Mouse (Mus musculus): ENCODE measurements around the gene Zfp148. TPM values are rescaled to one million over a fixed set of nuclear protein-coding genes. Genes with fewer than 3 reads are reported as not detected.
"Not testable (repeated sequence)": the region's sequence is repeated elsewhere in the genome, so short reads cannot be mapped to it uniquely, and the experiment has no call there.

Gene Zfp148
- polyA plus RNA-seq, 1 experiment from 2014 or later, result 30.3 TPM

GRCm38 (mm10) chr16:33481148-33481547 lies 100.5 kb downstream of the Zfp148 start:
- Histone ChIP-seq H3K4me2 (replicated peaks; ENCODE audit: low read depth, low read length) (no peak overlapping the region), H3K27me3 (replicated peaks; ENCODE audit: insufficient read depth, low read length) (no peaks in the 10 kb centered on the region), H3K9me3 (ENCODE audit: low read length) (no peaks in the 10 kb centered on the region), H3K4me3 (ENCODE audit: low read depth, low read length) (no peak overlapping the region), H3K9ac (replicated peaks; ENCODE audit: low read depth) (no peak overlapping the region), H3K36me3 (ENCODE audit: insufficient read depth, low read length) (peaks cover 5% of the 10 kb centered on the region; the same call in 1 of the 2 replicates), H3K4me1 (ENCODE audit: insufficient read depth, low read depth, low read length) (no peaks in the 10 kb centered on the region), H3K27ac (ENCODE audit: low read length) (no peak overlapping the region)
- peak; percentile 79 for TF ChIP-seq CTCF (IDR thresholded peaks at IDR 0.05)
- TF ChIP-seq EP300 (IDR thresholded peaks at IDR 0.05), result no peak
- peak; percentile 46; the same call in 1 of the 2 replicates for ATAC-seq
- DNase-seq (ENCODE audit: low spot score), result peak; percentile 32
- 95% methylated on average over 2 of the region's 2 CpGs for WGBS

- Histone ChIP-seq H3K27ac (ENCODE audit: low read length) (no peak overlapping the region), H3K27me3 (replicated peaks; ENCODE audit: insufficient read depth, low read length) (no peaks in the 10 kb centered on the region), H3K36me3 (ENCODE audit: insufficient read depth, low read length) (peaks cover 5% of the 10 kb centered on the region; the same call in 1 of the 2 replicates), H3K4me2 (replicated peaks; ENCODE audit: low read depth, low read length) (no peak overlapping the region), H3K9ac (replicated peaks; ENCODE audit: low read depth) (no peak overlapping the region), H3K4me1 (ENCODE audit: insufficient read depth, low read depth, low read length) (no peaks in the 10 kb centered on the region), H3K9me3 (ENCODE audit: low read length) (no peaks in the 10 kb centered on the region), H3K4me3 (ENCODE audit: low read depth, low read length) (no peak overlapping the region)
- DNase-seq (ENCODE audit: low spot score), result no peak
- 90% methylated on average over 3 of the region's 3 CpGs for WGBS
- TF ChIP-seq CTCF (IDR thresholded peaks at IDR 0.05), result no peak
- TF ChIP-seq EP300 (IDR thresholded peaks at IDR 0.05), result no peak
- ATAC-seq, result no peak
These were observed 101.7 kb downstream of the Zfp148 start for GRCm38 (mm10) chr16:33482309-33482708.

- H3K36me3 ChIP-seq (ENCODE audit: insufficient read depth, low read length), result 0 out of 2 replicates have a peak, but pooled peaks cover 5% of the 10 kb centered on the region
- H3K27me3 ChIP-seq (replicated peaks; ENCODE audit: insufficient read depth, low read length), result no peaks in the 10 kb centered on the region
- H3K9me3 ChIP-seq (ENCODE audit: low read length), result no peaks in the 10 kb centered on the region
- 56% methylated on average over 4 of the region's 4 CpGs for WGBS
- H3K27ac ChIP-seq (ENCODE audit: low read length), result no peak overlapping the region
- H3K4me3 ChIP-seq (ENCODE audit: low read depth, low read length), result no peak overlapping the region
- ATAC-seq, result no peak
- no peak for TF ChIP-seq EP300 (IDR thresholded peaks at IDR 0.05)
- H3K9ac ChIP-seq (replicated peaks; ENCODE audit: low read depth), result no peak overlapping the region
- peak; percentile 17 for DNase-seq (ENCODE audit: low spot score)
- H3K4me1 ChIP-seq (ENCODE audit: insufficient read depth, low read depth, low read length), result no peaks in the 10 kb centered on the region
- H3K4me2 ChIP-seq (replicated peaks; ENCODE audit: low read depth, low read length), result no peak overlapping the region
These were observed 107.1 kb downstream of the Zfp148 start for GRCm38 (mm10) chr16:33487709-33488108.

- TF ChIP-seq EP300 (IDR thresholded peaks at IDR 0.05) (no peak), CTCF (IDR thresholded peaks at IDR 0.05) (no peak)
- Histone ChIP-seq H3K27me3 (replicated peaks; ENCODE audit: insufficient read depth, low read length) (no peaks in the 10 kb centered on the region), H3K4me3 (ENCODE audit: low read depth, low read length) (no peak overlapping the region), H3K9ac (replicated peaks; ENCODE audit: low read depth) (no peak overlapping the region), H3K9me3 (ENCODE audit: low read length) (no peaks in the 10 kb centered on the region), H3K36me3 (ENCODE audit: insufficient read depth, low read length) (peaks cover 10% of the 10 kb centered on the region; the same call in 1 of the 2 replicates), H3K4me1 (ENCODE audit: insufficient read depth, low read depth, low read length) (no peaks in the 10 kb centered on the region), H3K27ac (ENCODE audit: low read length) (no peak overlapping the region), H3K4me2 (replicated peaks; ENCODE audit: low read depth, low read length) (no peak overlapping the region)
- DNase-seq (ENCODE audit: low spot score), result no peak
- ATAC-seq, result no peak
- 95% methylated on average over 4 of the region's 4 CpGs for WGBS
These were observed 113.7 kb downstream of the Zfp148 start for GRCm38 (mm10) chr16:33494374-33494773.

- Histone ChIP-seq H3K9ac (replicated peaks; ENCODE audit: low read depth) (no peak overlapping the region), H3K36me3 (ENCODE audit: insufficient read depth, low read length) (no peaks in the 10 kb centered on the region), H3K4me3 (ENCODE audit: low read depth, low read length) (no peak overlapping the region), H3K4me2 (replicated peaks; ENCODE audit: low read depth, low read length) (no peak overlapping the region), H3K4me1 (ENCODE audit: insufficient read depth, low read depth, low read length) (no peaks in the 10 kb centered on the region), H3K9me3 (ENCODE audit: low read length) (no peaks in the 10 kb centered on the region), H3K27ac (ENCODE audit: low read length) (no peak overlapping the region), H3K27me3 (replicated peaks; ENCODE audit: insufficient read depth, low read length) (no peaks in the 10 kb centered on the region)
- TF ChIP-seq EP300 (IDR thresholded peaks at IDR 0.05) (no peak), CTCF (IDR thresholded peaks at IDR 0.05) (no peak)
- DNase-seq (ENCODE audit: low spot score), result no peak
- WGBS, result 87% methylated on average over 4 of the region's 4 CpGs
- no peak for ATAC-seq
These were observed 127.4 kb downstream of the Zfp148 start for GRCm38 (mm10) chr16:33508082-33508481.

GRCm38 (mm10) chr16:33509231-33509630 lies 128.6 kb downstream of the Zfp148 start:
- DNase-seq (ENCODE audit: low spot score); H3K27ac ChIP-seq (ENCODE audit: low read length); H3K4me2 ChIP-seq (replicated peaks; ENCODE audit: low read depth, low read length); ATAC-seq; H3K27me3 ChIP-seq (replicated peaks; ENCODE audit: insufficient read depth, low read length); H3K4me3 ChIP-seq (ENCODE audit: low read depth, low read length); H3K36me3 ChIP-seq (ENCODE audit: insufficient read depth, low read length); H3K4me1 ChIP-seq (ENCODE audit: insufficient read depth, low read depth, low read length); H3K9me3 ChIP-seq (ENCODE audit: low read length); H3K9ac ChIP-seq (replicated peaks; ENCODE audit: low read depth): not testable (repeated sequence)
- WGBS, result 83% methylated on average over 2 of the region's 2 CpGs

GRCm38 (mm10) chr16:33510856-33511255 lies 130.2 kb downstream of the Zfp148 start:
- not testable (repeated sequence) for H3K9me3 ChIP-seq (ENCODE audit: low read length); H3K9ac ChIP-seq (replicated peaks; ENCODE audit: low read depth); H3K4me3 ChIP-seq (ENCODE audit: low read depth, low read length); H3K4me1 ChIP-seq (ENCODE audit: insufficient read depth, low read depth, low read length); H3K36me3 ChIP-seq (ENCODE audit: insufficient read depth, low read length); H3K4me2 ChIP-seq (replicated peaks; ENCODE audit: low read depth, low read length); H3K27me3 ChIP-seq (replicated peaks; ENCODE audit: insufficient read depth, low read length); DNase-seq (ENCODE audit: low spot score); H3K27ac ChIP-seq (ENCODE audit: low read length); ATAC-seq
- 92% methylated on average over 4 of the region's 4 CpGs for WGBS
